Mouse (Mus musculus) neural tube, embryonic 13.5 days (tissue): ENCODE results near the gene Trim63. TPM values are rescaled to one million over a fixed set of nuclear protein-coding genes. Genes with fewer than 3 reads are reported as not detected.

ENCODE experiments used
- ATAC-seq: fragments of 200-750 bp; cut with Nextera tagmentation; 2 replicates; pipeline ENCODE4 v1.8.0; 2017; ENCODE audit warnings: low read depth, mild to moderate bottlenecking, moderate TSS enrichment, moderate library complexity
- H3K27ac ChIP-seq: fragments of 300-500 bp; sonication (generic); replicated peaks from 2 replicates; pipeline ENCODE4 v1.5.1; 2015; ENCODE audit warnings: moderate library complexity, mild to moderate bottlenecking, inconsistent platforms
- H3K27me3 ChIP-seq: fragments of 300-500 bp; sonication (generic); 2 replicates; pipeline ENCODE4 v1.6.1; 2015; ENCODE audit warnings: mild to moderate bottlenecking, inconsistent platforms
- H3K36me3 ChIP-seq: fragments of 300-500 bp; sonication (generic); 2 replicates; pipeline ENCODE4 v1.6.1; 2015; ENCODE audit warnings: mild to moderate bottlenecking, inconsistent platforms
- H3K4me1 ChIP-seq: fragments of 300-500 bp; sonication (generic); replicated peaks from 2 replicates; pipeline ENCODE4 v1.6.1; 2015; ENCODE audit warnings: inconsistent platforms
- H3K4me2 ChIP-seq: fragments of 300-500 bp; sonication (generic); 2 replicates; pipeline ENCODE4 v1.6.1; 2015; ENCODE audit warnings: inconsistent platforms, mild to moderate bottlenecking, moderate library complexity
- H3K4me3 ChIP-seq: fragments of 300-500 bp; sonication (generic); 2 replicates; pipeline ENCODE4 v1.5.1; 2015; ENCODE audit warnings: mild to moderate bottlenecking, inconsistent platforms
- H3K9ac ChIP-seq: fragments of 300-500 bp; sonication (generic); 2 replicates; pipeline ENCODE4 v1.6.1; 2015; ENCODE audit warnings: moderate library complexity, mild to moderate bottlenecking, inconsistent platforms
- H3K9me3 ChIP-seq: fragments of 300-500 bp; sonication (generic); 2 replicates; pipeline ENCODE4 v1.6.1; 2016; ENCODE audit warnings: inconsistent platforms
- WGBS: fragments of 180-500 bp; shearing (Covaris S2); methylation state at CpG from one replicate; pipeline ENCODE4 v1.1.7; 2015; 5-methylcytosine and 5-hydroxymethylcytosine counted together
- polyA plus RNA-seq: library from polyadenylated mRNA; unstranded; fragments of >200 nt; fragmentation: Nextera tagmentation; extraction: Ambion mirVana; gene quantifications from 2 replicates; pipeline ENCODE4 v1.2.1, GENCODE M21; 2015

The Trim63 gene
- polyA plus RNA-seq, 1 experiment from 2014 or later, result 0.88 TPM

DNA sequence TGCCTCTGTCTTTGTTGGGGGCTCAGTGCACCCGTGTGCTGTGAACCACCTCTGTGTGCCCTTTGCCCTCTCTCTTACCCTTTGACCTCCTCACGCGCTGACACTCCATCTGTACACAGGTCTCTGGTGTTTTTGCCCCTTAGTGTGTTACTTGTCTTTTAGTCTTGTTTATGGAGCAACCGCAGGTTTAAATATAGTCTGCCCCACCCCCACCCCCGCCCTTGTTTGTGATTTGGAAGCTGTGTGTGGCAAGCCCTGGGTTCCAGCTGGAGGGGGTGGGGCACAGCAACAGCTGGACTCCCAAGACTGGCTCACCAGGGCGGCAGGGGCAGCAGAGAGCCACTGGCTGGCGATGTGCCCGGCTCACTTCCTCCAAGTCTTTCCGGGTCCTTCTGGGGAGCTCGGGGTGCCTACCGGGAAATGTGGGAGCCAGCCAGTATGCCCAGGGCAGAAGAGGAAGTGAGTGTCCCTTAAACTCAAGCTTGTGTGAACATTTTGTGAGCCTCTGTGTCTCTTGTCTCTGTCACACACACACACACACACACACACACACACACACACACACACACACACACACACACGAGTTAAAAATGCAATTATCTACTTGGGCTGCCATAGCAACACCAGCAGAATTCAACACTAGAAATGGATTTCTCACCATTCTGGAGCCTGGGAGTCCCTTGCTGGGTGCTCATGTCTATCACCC lies 7.4 kb upstream of the Trim63 start:
- no peak overlapping the region; the same call in 1 of the 2 replicates for H3K4me2 ChIP-seq
- 17% methylated on average over 12 of the region's 12 CpGs for WGBS

DNA sequence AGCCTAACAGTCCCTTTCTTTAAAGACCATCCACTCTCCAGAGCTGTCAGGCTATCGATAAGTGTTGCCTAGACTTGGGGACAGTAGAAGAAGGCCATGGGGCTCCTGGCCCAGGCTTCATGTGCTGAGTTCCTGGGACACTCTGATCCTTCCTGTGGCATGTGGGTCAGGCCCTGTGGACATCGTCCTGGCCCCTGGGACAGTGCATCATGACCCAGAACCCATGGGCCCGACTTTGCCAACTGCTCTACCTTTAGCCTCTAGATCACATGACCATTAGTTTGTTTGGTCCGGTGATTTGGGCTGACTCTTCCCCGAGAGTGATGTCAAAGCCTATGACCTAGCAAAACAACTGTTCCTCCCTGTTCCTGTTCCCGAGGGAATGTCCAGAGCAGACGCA lies 4.8 kb upstream of the Trim63 start:
- H3K4me2 ChIP-seq, result no peak overlapping the region
- no peak overlapping the region for H3K4me3 ChIP-seq
- no peak overlapping the region for H3K9ac ChIP-seq
- H3K4me1 ChIP-seq, result peaks cover 19% of the 10 kb centered on the region
- no peaks in the 10 kb centered on the region for H3K36me3 ChIP-seq
- peaks cover 4% of the 10 kb centered on the region; the same call in 1 of the 2 replicates for H3K9me3 ChIP-seq
- H3K27ac ChIP-seq, result no peak overlapping the region
- ATAC-seq, result no peak
- no peaks in the 10 kb centered on the region for H3K27me3 ChIP-seq
- 89% methylated on average over 7 of the region's 7 CpGs for WGBS

More for the DNA sequence above, 7.4 kb upstream of the Trim63 start:
- H3K9me3 ChIP-seq, result no peaks in the 10 kb centered on the region
- no peaks in the 10 kb centered on the region for H3K27me3 ChIP-seq
- H3K36me3 ChIP-seq, result no peaks in the 10 kb centered on the region
- no peak overlapping the region for H3K9ac ChIP-seq
- H3K4me3 ChIP-seq, result no peak overlapping the region
- peaks cover 11% of the 10 kb centered on the region for H3K4me1 ChIP-seq
- peak; percentile 36; the same call in 1 of the 2 replicates for ATAC-seq
- no peak overlapping the region for H3K27ac ChIP-seq

DNA sequence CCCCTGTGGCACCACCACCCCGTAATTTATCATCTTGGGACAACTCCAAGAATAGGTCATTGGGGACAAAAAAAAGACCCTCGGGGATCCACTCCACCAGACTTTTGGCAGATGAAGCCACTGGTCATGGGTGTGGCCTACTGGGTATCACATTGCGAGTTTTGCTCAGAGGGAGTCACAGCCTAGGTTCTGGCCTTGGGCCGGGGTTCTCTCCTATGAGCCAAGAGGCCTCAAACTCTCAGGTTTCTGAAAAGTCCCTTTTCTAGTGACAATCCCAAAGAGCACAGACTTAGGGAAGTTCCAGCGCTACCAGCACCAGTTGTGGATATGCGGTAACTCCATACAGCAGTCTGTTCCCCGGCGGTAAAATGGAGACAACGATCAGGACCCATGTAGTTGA lies 4.3 kb upstream of the Trim63 start:
- Histone ChIP-seq H3K4me1 (peaks cover 25% of the 10 kb centered on the region), H3K36me3 (no peaks in the 10 kb centered on the region), H3K4me3 (no peak overlapping the region), H3K27ac (no peak overlapping the region), H3K27me3 (no peaks in the 10 kb centered on the region), H3K4me2 (no peak overlapping the region), H3K9me3 (peaks cover 4% of the 10 kb centered on the region; the same call in 1 of the 2 replicates), H3K9ac (no peak overlapping the region)
- ATAC-seq, result no peak
- 93% methylated on average over 9 of the region's 9 CpGs for WGBS

DNA sequence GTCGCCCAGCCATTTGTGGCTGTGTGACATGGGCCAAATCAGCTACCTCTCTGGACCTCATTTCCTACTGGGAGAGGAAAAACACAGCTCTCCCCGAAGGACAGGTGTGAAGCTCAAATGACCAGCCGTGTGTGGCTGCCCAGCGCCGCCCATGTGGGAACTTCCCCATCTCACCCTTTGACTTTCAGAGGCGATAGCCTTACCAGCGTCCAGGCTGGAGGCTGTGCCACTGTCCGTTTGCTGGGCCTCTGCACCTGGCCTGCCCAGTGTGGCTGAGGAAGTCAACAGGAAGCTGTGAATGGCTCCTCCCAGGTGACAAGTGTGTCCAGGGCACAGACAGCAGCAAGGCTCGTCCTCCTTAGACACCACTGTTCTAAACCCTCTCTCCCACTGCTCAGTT lies 3.1 kb upstream of the Trim63 start:
- no peak overlapping the region for H3K4me2 ChIP-seq
- H3K9ac ChIP-seq, result no peak overlapping the region
- H3K4me1 ChIP-seq, result peaks cover 25% of the 10 kb centered on the region
- H3K4me3 ChIP-seq, result no peak overlapping the region
- H3K36me3 ChIP-seq, result no peaks in the 10 kb centered on the region
- no peak overlapping the region for H3K27ac ChIP-seq
- WGBS, result 82% methylated on average over 9 of the region's 9 CpGs
- no peaks in the 10 kb centered on the region for H3K27me3 ChIP-seq
- H3K9me3 ChIP-seq, result peaks cover 4% of the 10 kb centered on the region; the same call in 1 of the 2 replicates
- no peak for ATAC-seq

DNA sequence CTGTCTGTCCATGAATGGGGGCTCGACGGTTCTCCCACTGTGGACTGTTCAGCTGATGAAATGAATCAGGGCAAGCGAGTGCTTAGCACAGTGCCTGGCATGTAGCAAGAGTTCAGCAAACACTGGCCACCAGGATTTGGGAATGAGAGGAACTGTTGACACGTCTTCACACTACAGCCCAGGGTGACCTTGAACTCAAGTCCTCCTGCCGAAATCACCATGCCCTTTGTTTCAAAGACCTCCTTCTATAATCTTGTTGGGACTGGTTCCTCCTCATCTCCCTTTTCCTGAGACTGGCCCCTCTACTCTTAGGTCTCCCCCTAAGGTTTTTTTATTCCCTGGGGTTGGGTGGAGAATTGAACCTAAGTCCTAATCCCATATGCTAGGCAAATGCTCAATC lies 2.6 kb upstream of the Trim63 start:
- ATAC-seq, result no peak
- peaks cover 4% of the 10 kb centered on the region; the same call in 1 of the 2 replicates for H3K9me3 ChIP-seq
- H3K4me1 ChIP-seq, result peaks cover 21% of the 10 kb centered on the region
- no peak overlapping the region for H3K9ac ChIP-seq
- H3K27ac ChIP-seq, result no peak overlapping the region
- no peak overlapping the region for H3K4me3 ChIP-seq
- H3K36me3 ChIP-seq, result no peaks in the 10 kb centered on the region
- no peak overlapping the region for H3K4me2 ChIP-seq
- no peaks in the 10 kb centered on the region for H3K27me3 ChIP-seq
- 89% methylated on average over 5 of the region's 5 CpGs for WGBS

DNA sequence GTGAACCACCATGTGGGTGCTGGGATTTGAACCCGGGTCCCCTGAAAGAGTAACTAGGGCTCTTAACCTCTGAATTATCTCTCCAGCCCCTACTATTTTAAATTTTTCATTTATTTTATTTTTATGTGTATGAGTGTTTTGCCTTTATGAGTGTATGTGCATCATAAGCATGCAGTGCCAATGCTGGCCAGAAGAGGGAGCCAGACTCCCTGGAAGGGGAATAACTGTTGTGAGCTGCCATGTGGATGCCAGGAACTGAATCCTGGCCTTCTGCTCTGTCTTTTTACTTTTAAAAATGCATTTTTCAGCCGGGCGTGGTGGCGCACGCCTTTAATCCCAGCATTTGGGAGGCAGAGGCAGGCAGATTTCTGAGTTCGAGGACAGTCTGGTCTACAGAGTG lies 2.0 kb upstream of the Trim63 start:
- no peaks in the 10 kb centered on the region for H3K36me3 ChIP-seq
- no peaks in the 10 kb centered on the region for H3K27me3 ChIP-seq
- 94% methylated on average over 6 of the region's 6 CpGs for WGBS
- H3K4me3 ChIP-seq, result no peak overlapping the region
- no peak overlapping the region for H3K9ac ChIP-seq
- ATAC-seq, result no peak
- peaks cover 16% of the 10 kb centered on the region for H3K4me1 ChIP-seq
- no peak overlapping the region for H3K27ac ChIP-seq
- no peak overlapping the region for H3K4me2 ChIP-seq
- peaks cover 4% of the 10 kb centered on the region; the same call in 1 of the 2 replicates for H3K9me3 ChIP-seq

DNA sequence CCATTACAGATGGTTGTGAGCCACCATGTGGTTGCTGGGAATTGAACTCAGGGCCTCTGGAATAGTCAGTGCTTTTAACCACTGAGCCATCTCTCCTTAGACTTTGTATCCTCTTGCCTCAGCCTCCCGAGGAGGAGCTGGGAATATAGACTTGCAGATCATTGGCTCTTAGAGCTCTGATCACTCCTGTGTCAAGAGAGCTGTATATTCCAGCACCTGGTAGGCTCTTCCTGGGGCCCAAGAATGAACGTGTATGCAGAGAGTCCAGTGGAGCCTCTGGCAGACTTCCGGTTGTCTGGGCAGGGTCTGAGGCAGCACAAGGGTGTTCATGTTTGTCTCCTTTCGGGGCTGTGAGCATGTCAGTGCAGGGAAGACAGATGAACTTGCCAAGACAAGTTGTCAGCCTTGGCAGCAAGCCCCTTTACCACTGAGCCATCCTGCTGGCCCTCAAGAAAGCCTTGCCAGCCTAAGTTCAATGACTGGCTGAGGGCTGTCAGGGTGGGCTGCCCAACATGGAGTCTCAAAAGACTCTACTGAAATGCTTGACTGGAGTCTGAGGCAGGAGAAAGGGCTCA lies 752 bp upstream of the Trim63 start:
- 78% methylated on average over 4 of the region's 4 CpGs for WGBS
- Histone ChIP-seq H3K27me3 (no peaks in the 10 kb centered on the region), H3K9me3 (peaks cover 4% of the 10 kb centered on the region; the same call in 1 of the 2 replicates), H3K4me1 (peaks cover 13% of the 10 kb centered on the region), H3K4me2 (no peak overlapping the region), H3K27ac (no peak overlapping the region), H3K4me3 (no peak overlapping the region), H3K36me3 (no peaks in the 10 kb centered on the region), H3K9ac (no peak overlapping the region)
- ATAC-seq, result no peak

DNA sequence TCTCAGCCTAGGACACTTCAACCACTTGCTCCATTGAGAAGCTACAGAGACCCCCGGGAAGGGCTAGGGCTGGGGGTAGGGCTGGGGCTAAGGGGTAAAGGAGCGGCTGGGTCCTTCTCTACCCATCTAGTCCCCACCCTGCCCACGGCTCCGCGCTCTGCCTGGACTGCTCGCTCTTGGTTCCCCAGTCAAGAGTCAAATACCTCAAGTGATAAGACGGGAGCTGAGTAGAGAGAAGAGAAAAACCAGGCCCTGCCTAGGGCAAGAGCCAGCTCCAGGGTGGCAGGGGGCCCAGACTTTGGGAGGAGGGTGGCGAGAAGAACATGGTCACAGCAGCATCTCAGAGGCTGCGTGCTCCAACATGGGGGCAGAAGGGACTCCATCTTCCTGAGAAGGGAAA lies 550 bp downstream of the Trim63 start:
- Histone ChIP-seq H3K36me3 (no peaks in the 10 kb centered on the region), H3K27ac (no peak overlapping the region), H3K4me1 (peaks cover 13% of the 10 kb centered on the region), H3K9me3 (peaks cover 4% of the 10 kb centered on the region; the same call in 1 of the 2 replicates), H3K27me3 (no peaks in the 10 kb centered on the region), H3K9ac (no peak overlapping the region), H3K4me2 (0 out of 2 replicates have a peak overlapping the region, but pooled peaks have one; percentile 4), H3K4me3 (no peak overlapping the region)
- no peak for ATAC-seq
- WGBS, result 74% methylated on average over 9 of the region's 9 CpGs

DNA sequence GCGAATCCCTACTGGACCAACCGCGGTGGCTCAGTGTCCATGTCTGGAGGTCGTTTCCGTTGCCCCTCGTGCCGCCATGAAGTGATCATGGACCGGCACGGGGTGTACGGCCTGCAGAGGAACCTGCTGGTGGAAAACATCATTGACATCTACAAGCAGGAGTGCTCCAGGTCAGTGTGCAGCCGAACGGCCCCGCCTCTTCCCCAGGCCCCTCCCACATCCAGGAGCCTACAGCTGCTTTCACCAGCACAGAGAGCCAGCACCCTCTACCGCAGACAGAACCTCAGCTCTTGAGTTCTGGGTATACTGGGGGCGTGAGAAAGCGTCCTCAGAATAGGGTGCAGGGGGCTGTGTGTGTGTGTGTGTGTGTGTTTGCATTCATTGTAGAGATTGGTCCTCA lies 1.5 kb downstream of the Trim63 start:
- Histone ChIP-seq H3K9me3 (peaks cover 4% of the 10 kb centered on the region; the same call in 1 of the 2 replicates), H3K9ac (no peak overlapping the region), H3K27ac (no peak overlapping the region), H3K4me2 (no peak overlapping the region), H3K4me3 (no peak overlapping the region), H3K27me3 (no peaks in the 10 kb centered on the region), H3K4me1 (peaks cover 13% of the 10 kb centered on the region), H3K36me3 (no peaks in the 10 kb centered on the region)
- WGBS, result 56% methylated on average over 16 of the region's 16 CpGs
- no peak; the same call in 1 of the 2 replicates for ATAC-seq

DNA sequence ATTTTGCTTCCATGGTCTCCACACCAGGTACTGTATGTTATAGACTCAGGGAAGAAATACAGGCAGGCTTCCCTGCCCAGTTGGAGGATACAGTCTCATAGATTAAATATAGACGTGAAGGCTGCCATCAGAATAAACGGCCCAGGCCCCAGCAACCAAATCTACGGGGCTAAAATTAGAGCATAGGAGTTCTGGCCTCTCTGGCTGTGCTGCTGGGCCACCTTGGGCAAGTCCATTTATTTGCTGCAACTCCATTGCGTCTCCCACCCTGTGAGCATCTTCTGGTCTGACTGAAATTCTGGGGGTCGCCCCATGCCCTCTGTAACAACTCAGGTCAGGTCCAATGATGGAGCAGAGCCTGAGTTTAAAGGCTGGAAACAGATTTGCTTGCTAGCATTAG lies 4.2 kb downstream of the Trim63 start:
- WGBS, result 89% methylated on average over 5 of the region's 5 CpGs
- H3K4me2 ChIP-seq, result no peak overlapping the region
- peaks cover 13% of the 10 kb centered on the region for H3K4me1 ChIP-seq
- ATAC-seq, result no peak
- H3K27me3 ChIP-seq, result no peaks in the 10 kb centered on the region
- no peak overlapping the region for H3K27ac ChIP-seq
- H3K9ac ChIP-seq, result no peak overlapping the region
- no peaks in the 10 kb centered on the region for H3K9me3 ChIP-seq
- H3K36me3 ChIP-seq, result no peaks in the 10 kb centered on the region
- H3K4me3 ChIP-seq, result no peak overlapping the region

DNA sequence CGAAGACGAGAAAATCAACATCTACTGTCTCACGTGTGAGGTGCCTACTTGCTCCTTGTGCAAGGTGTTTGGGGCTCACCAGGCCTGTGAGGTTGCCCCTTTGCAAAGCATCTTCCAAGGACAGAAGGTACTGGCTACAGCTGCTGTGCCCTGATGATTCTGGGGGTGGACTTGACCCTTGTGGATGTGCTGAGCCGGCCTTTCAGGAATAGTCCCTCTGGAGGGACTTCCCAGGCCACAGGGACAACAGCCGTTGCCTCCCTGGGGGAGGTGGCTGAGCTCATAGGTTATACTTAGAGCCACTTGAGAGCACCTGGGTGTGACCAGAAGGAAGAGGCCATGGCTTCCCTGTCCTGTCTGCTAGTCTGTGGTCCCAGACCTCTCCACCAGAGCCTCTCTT lies 4.8 kb downstream of the Trim63 start:
- 76% methylated on average over 5 of the region's 5 CpGs for WGBS
- Histone ChIP-seq H3K9ac (no peak overlapping the region), H3K4me3 (no peak overlapping the region), H3K4me1 (peaks cover 10% of the 10 kb centered on the region), H3K4me2 (no peak overlapping the region), H3K36me3 (no peaks in the 10 kb centered on the region), H3K9me3 (no peaks in the 10 kb centered on the region), H3K27ac (no peak overlapping the region), H3K27me3 (no peaks in the 10 kb centered on the region)
- no peak for ATAC-seq

DNA sequence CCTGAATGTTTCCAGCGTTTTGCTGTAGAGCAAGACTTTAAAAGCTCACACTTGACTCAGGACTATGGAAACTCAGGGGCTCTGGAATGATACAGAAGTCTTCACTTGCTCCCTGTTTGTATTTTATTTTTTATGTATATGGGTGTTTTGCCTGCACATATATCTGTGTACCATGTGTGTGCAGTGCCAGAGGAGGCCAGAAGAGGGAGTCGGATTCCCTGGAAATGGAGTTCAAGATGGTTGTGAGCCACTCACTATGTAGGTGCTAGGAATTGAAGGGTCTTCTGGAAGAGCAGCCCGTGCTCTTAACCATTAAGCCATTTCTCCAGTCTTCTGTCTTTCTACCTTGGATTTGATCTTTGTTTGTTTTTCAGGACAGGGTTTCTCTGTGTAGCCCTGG lies 6.6 kb downstream of the Trim63 start:
- Histone ChIP-seq H3K4me2 (no peak overlapping the region), H3K9ac (no peak overlapping the region), H3K9me3 (no peaks in the 10 kb centered on the region), H3K4me1 (no peaks in the 10 kb centered on the region), H3K27me3 (no peaks in the 10 kb centered on the region), H3K36me3 (no peaks in the 10 kb centered on the region), H3K4me3 (no peak overlapping the region), H3K27ac (no peak overlapping the region)
- 62% methylated on average over 3 of the region's 3 CpGs for WGBS
- no peak for ATAC-seq
